Mouse (Mus musculus): ENCODE measurements around the gene Aebp2. TPM values are rescaled to one million over a fixed set of nuclear protein-coding genes. Genes with fewer than 3 reads are reported as not detected.
"Not testable (repeated sequence)": the region's sequence is repeated elsewhere in the genome, so short reads cannot be mapped to it uniquely, and the experiment has no call there.

Aebp2 gene
- total and polyA plus RNA-seq, 2 experiments from 2014 or later: 5.1 to 29.3 TPM

- Histone ChIP-seq H3K27me3 (ENCODE audit: insufficient read depth, low read length) (no peaks in the 10 kb centered on the region), H3K9me3 (ENCODE audit: low read length) (no peaks in the 10 kb centered on the region), H3K4me3 (ENCODE audit: low read length) (no peak overlapping the region), H3K27ac (no peak overlapping the region), H3K4me1 (ENCODE audit: insufficient read depth, low read length) (no peaks in the 10 kb centered on the region), H3K9ac (replicated peaks; ENCODE audit: low read length) (no peak overlapping the region), H3K4me2 (ENCODE audit: low read depth, low read length) (no peak overlapping the region), H3K36me3 (ENCODE audit: insufficient read depth, low read length) (peaks cover 13% of the 10 kb centered on the region)
- DNase-seq (ENCODE audit: low spot score) (no peak), ATAC-seq (no peak)
- 84% methylated on average over 3 of the region's 3 CpGs for WGBS
- TF ChIP-seq CTCF (IDR thresholded peaks at IDR 0.05; ENCODE audit: low read depth): no peak
Observed at GRCm38 (mm10) chr6:140657920-140658522, 35.6 kb downstream of the Aebp2 start.

- Histone ChIP-seq H3K27ac (no peak overlapping the region), H3K4me2 (ENCODE audit: low read depth, low read length) (no peak overlapping the region), H3K4me3 (ENCODE audit: low read length) (no peak overlapping the region), H3K27me3 (ENCODE audit: insufficient read depth, low read length) (no peaks in the 10 kb centered on the region), H3K36me3 (ENCODE audit: insufficient read depth, low read length) (no peaks in the 10 kb centered on the region), H3K4me1 (ENCODE audit: insufficient read depth, low read length) (no peaks in the 10 kb centered on the region), H3K9me3 (ENCODE audit: low read length) (no peaks in the 10 kb centered on the region), H3K9ac (replicated peaks; ENCODE audit: low read length) (no peak overlapping the region)
- WGBS: 89% methylated on average over 10 of the region's 10 CpGs
- TF ChIP-seq CTCF (IDR thresholded peaks at IDR 0.05; ENCODE audit: low read depth): no peak
- ATAC-seq (no peak), DNase-seq (ENCODE audit: low spot score) (no peak)
Observed at GRCm38 (mm10) chr6:140661111-140661510, 38.6 kb downstream of the Aebp2 start.

- Histone ChIP-seq H3K27me3 (ENCODE audit: insufficient read depth, low read length) (no peaks in the 10 kb centered on the region), H3K27ac (no peak overlapping the region), H3K36me3 (ENCODE audit: insufficient read depth, low read length) (no peaks in the 10 kb centered on the region), H3K4me2 (ENCODE audit: low read depth, low read length) (no peak overlapping the region), H3K4me1 (ENCODE audit: insufficient read depth, low read length) (peaks cover 4% of the 10 kb centered on the region; the same call in 1 of the 2 replicates), H3K9me3 (ENCODE audit: low read length) (no peaks in the 10 kb centered on the region), H3K4me3 (ENCODE audit: low read length) (no peak overlapping the region), H3K9ac (replicated peaks; ENCODE audit: low read length) (no peak overlapping the region)
- DNase-seq (ENCODE audit: low spot score) (no peak), ATAC-seq (no peak)
- 75% methylated on average over 7 of the region's 7 CpGs for WGBS
- no peak for TF ChIP-seq CTCF (IDR thresholded peaks at IDR 0.05; ENCODE audit: low read depth)
Observed at GRCm38 (mm10) chr6:140661777-140662176, 39.3 kb downstream of the Aebp2 start.

- DNase-seq (ENCODE audit: low spot score) (no peak), ATAC-seq (no peak)
- TF ChIP-seq CTCF (IDR thresholded peaks at IDR 0.05; ENCODE audit: low read depth): no peak
- H3K9ac ChIP-seq (replicated peaks; ENCODE audit: low read length): no peak overlapping the region
- H3K4me3 ChIP-seq (ENCODE audit: low read length): no peak overlapping the region
- 58% methylated on average over 6 of the region's 6 CpGs for WGBS
- no peaks in the 10 kb centered on the region for H3K27me3 ChIP-seq (ENCODE audit: insufficient read depth, low read length)
- H3K4me2 ChIP-seq (ENCODE audit: low read depth, low read length): no peak overlapping the region
- H3K36me3 ChIP-seq (ENCODE audit: insufficient read depth, low read length): no peaks in the 10 kb centered on the region
- peaks cover 6% of the 10 kb centered on the region; the same call in 1 of the 2 replicates for H3K4me1 ChIP-seq (ENCODE audit: insufficient read depth, low read length)
- H3K9me3 ChIP-seq (ENCODE audit: low read length): no peaks in the 10 kb centered on the region
- H3K27ac ChIP-seq: no peak overlapping the region
Observed at GRCm38 (mm10) chr6:140662290-140662689, 39.8 kb downstream of the Aebp2 start.

GRCm38 (mm10) chr6:140662697-140663096 is 40.2 kb downstream of the Aebp2 start:
- H3K9ac ChIP-seq (replicated peaks; ENCODE audit: low read length); H3K4me3 ChIP-seq (ENCODE audit: low read length); H3K27ac ChIP-seq; H3K36me3 ChIP-seq (ENCODE audit: insufficient read depth, low read length); H3K4me2 ChIP-seq (ENCODE audit: low read depth, low read length); H3K27me3 ChIP-seq (ENCODE audit: insufficient read depth, low read length); ATAC-seq; H3K9me3 ChIP-seq (ENCODE audit: low read length); H3K4me1 ChIP-seq (ENCODE audit: insufficient read depth, low read length): not testable (repeated sequence)
- 59% methylated on average over 3 of the region's 3 CpGs for WGBS
- peak; percentile 62 for TF ChIP-seq CTCF (IDR thresholded peaks at IDR 0.05; ENCODE audit: low read depth)
- peak; percentile 24 for DNase-seq (ENCODE audit: low spot score)

- no peaks in the 10 kb centered on the region for H3K36me3 ChIP-seq (ENCODE audit: insufficient read depth, low read length)
- H3K27ac ChIP-seq: no peak overlapping the region
- H3K4me3 ChIP-seq (ENCODE audit: low read length): no peak overlapping the region
- no peak overlapping the region for H3K9ac ChIP-seq (replicated peaks; ENCODE audit: low read length)
- no peak for TF ChIP-seq CTCF (IDR thresholded peaks at IDR 0.05; ENCODE audit: low read depth)
- H3K9me3 ChIP-seq (ENCODE audit: low read length): no peaks in the 10 kb centered on the region
- 84% methylated on average over 5 of the region's 5 CpGs for WGBS
- H3K4me1 ChIP-seq (ENCODE audit: insufficient read depth, low read length): peaks cover 6% of the 10 kb centered on the region; the same call in 1 of the 2 replicates
- no peak for DNase-seq (ENCODE audit: low spot score)
- no peaks in the 10 kb centered on the region for H3K27me3 ChIP-seq (ENCODE audit: insufficient read depth, low read length)
- H3K4me2 ChIP-seq (ENCODE audit: low read depth, low read length): no peak overlapping the region
- no peak for ATAC-seq
Observed at GRCm38 (mm10) chr6:140664611-140665010, 42.1 kb downstream of the Aebp2 start.

GRCm38 (mm10) chr6:140666486-140667240 is 44.2 kb downstream of the Aebp2 start:
- no peaks in the 10 kb centered on the region for H3K36me3 ChIP-seq (ENCODE audit: insufficient read depth, low read length)
- peak; percentile 91 for DNase-seq (ENCODE audit: low spot score)
- H3K27me3 ChIP-seq (ENCODE audit: insufficient read depth, low read length): no peaks in the 10 kb centered on the region
- peak; percentile 81 for ATAC-seq
- 26% methylated on average over 18 of the region's 18 CpGs for WGBS
- no peak overlapping the region for H3K4me3 ChIP-seq (ENCODE audit: low read length)
- H3K4me2 ChIP-seq (ENCODE audit: low read depth, low read length): peak overlapping the region; percentile 40
- H3K27ac ChIP-seq: peak overlapping the region; percentile 57
- H3K4me1 ChIP-seq (ENCODE audit: insufficient read depth, low read length): peaks cover 6% of the 10 kb centered on the region; the same call in 1 of the 2 replicates
- no peak for TF ChIP-seq CTCF (IDR thresholded peaks at IDR 0.05; ENCODE audit: low read depth)
- H3K9ac ChIP-seq (replicated peaks; ENCODE audit: low read length): no peak overlapping the region
- no peaks in the 10 kb centered on the region for H3K9me3 ChIP-seq (ENCODE audit: low read length)
